Mouse (Mus musculus) forebrain, postnatal 0 days (tissue): ENCODE data around the gene Brip1. TPM values are rescaled to one million over a fixed set of nuclear protein-coding genes. Genes with fewer than 3 reads are reported as not detected.

Experiments
- ATAC-seq: fragments of 200-750 bp; cut with Nextera tagmentation; 2 replicates; pipeline ENCODE4 v1.8.0; 2017; ENCODE audit warnings: mild to moderate bottlenecking, moderate library complexity
- DNase-seq: peaks from one replicate; pipeline ENCODE4 v3.0.0-alpha.2; 2015
- H3K27ac ChIP-seq: fragments of 300-500 bp; sonication (generic); 2 replicates; pipeline ENCODE4 v1.5.1; 2014; ENCODE audit warnings: low read depth, mild to moderate bottlenecking, antibody characterized with exemption, low read length, moderate library complexity, mixed read lengths
- H3K27me3 ChIP-seq: fragments of 300-500 bp; sonication (generic); 2 replicates; pipeline ENCODE4 v1.6.1; 2014; ENCODE audit warnings: mild to moderate bottlenecking, low read length, mixed read lengths; ENCODE audit not compliant: insufficient read depth
- H3K36me3 ChIP-seq: fragments of 300-500 bp; sonication (generic); 2 replicates; pipeline ENCODE4 v1.6.1; 2014; ENCODE audit warnings: mild to moderate bottlenecking, moderate library complexity; ENCODE audit not compliant: insufficient read depth
- H3K4me1 ChIP-seq: fragments of 300-500 bp; sonication (generic); 2 replicates; pipeline ENCODE4 v1.6.1; 2014; ENCODE audit warnings: antibody characterized with exemption; ENCODE audit not compliant: insufficient read depth
- H3K4me2 ChIP-seq: fragments of 300-500 bp; sonication (generic); 2 replicates; pipeline ENCODE4 v1.6.1; 2014; ENCODE audit warnings: low read depth, mild to moderate bottlenecking, moderate library complexity
- H3K4me3 ChIP-seq: fragments of 300-500 bp; sonication (generic); 2 replicates; pipeline ENCODE4 v1.5.1; 2014; ENCODE audit warnings: low read depth, low read length, mixed read lengths
- H3K9ac ChIP-seq: fragments of 300-500 bp; sonication (generic); 2 replicates; pipeline ENCODE4 v1.6.1; 2014; ENCODE audit warnings: mild to moderate bottlenecking
- H3K9me3 ChIP-seq: fragments of 300-500 bp; sonication (generic); 2 replicates; pipeline ENCODE4 v1.6.1; 2016; ENCODE audit warnings: low read length
- CTCF ChIP-seq: sonication (generic); IDR thresholded peaks from 2 replicates; pipeline ENCODE4 v1.5.1; 2016; ENCODE audit warnings: antibody characterized with exemption, control low read depth, low read depth
- WGBS: fragments of 180-500 bp; shearing (Covaris S2); extraction: QIAGEN DNeasy Blood & Tissue Kit; methylation state at CpG from one replicate; pipeline ENCODE4 v1.1.7; 2014; 5-methylcytosine and 5-hydroxymethylcytosine counted together
- polyA plus RNA-seq: library from polyadenylated mRNA; unstranded; fragments of >200 nt; fragmentation: Nextera tagmentation; extraction: Ambion mirVana; gene quantifications from 2 replicates; pipeline ENCODE4 v1.2.1, GENCODE M21; 2015
- total RNA-seq: library from RNA; depleted of rRNA; stranded (reverse); fragments of >200 nt; gene quantifications from 2 replicates; pipeline ENCODE4 v1.2.3, GENCODE M21; 2014

Gene Brip1
- total and polyA plus RNA-seq, 2 experiments from 2014 or later, result 1.2 to 3.4 TPM

DNA sequence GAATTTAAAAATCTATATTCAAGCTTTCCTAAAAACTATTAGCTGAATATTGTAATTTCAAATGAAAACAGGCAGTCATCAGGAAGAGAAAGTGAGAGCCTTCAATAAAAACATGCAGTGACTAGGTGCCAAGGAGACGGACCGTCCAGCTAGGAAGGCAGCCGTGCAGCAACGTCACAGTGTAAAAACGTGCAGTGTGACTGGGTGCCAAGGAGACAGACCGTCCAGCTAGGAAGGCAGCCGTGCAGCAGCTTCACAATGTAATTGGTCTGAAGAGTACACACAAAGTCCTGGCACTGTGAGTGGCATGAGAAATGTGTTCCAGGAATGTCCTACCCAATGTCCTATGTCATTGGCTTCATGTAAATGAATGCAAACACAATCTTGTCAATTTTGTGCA is 124.0 kb downstream of the Brip1 start:
- Histone ChIP-seq H3K4me3 (no peak overlapping the region), H3K36me3 (no peaks in the 10 kb centered on the region)
- WGBS, result 72% methylated on average over 7 of the region's 7 CpGs

DNA sequence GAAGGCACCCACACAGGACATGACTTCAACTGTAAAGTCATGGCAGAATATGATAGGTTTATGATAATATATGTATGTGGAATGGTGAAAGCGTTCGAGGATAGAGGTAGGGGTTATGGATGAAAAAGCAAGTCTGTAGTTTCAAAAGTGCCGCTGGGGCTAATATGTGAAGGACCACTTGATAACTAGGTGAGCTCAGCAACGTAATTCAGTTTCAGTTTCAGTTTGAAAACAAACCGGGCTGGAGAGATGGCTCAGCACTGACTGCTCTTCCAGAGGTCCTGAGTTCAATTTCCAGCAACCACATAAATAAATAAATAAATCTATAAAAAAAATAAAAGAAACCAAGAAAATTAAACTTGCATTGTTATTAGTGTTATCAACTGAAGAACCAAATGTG is 124.6 kb downstream of the Brip1 start:
- H3K9ac ChIP-seq, result no peak overlapping the region
- 97% methylated on average over 5 of the region's 5 CpGs for WGBS
- ATAC-seq, result no peak

More for the DNA sequence above, 124.0 kb downstream of the Brip1 start:
- Histone ChIP-seq H3K4me1 (no peaks in the 10 kb centered on the region), H3K9ac (no peak overlapping the region), H3K27me3 (no peaks in the 10 kb centered on the region), H3K9me3 (no peaks in the 10 kb centered on the region), H3K4me2 (no peak overlapping the region), H3K27ac (no peak overlapping the region)
- TF ChIP-seq CTCF, result no peak
- ATAC-seq (no peak), DNase-seq (no peak)

DNA sequence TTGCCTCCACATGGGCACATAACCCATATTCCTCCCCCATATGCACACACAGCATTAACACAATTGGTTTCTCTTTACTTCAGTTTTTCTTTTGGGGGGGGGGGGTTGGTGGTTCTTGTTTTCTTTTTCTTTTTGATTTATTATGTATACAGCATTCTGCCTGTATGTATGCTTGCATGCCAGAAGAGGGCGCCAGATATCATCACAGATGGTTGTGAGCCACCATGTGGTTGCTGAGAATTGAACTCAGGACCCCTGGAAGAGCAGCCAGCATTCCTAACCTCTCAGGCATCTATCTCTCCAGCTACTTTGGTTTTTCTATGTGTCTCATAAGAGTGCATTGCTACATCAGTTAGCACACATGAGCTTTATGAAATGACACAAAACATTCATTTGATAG is 125.6 kb downstream of the Brip1 start:
- Histone ChIP-seq H3K27ac (no peak overlapping the region), H3K27me3 (no peaks in the 10 kb centered on the region), H3K9ac (no peak overlapping the region), H3K4me1 (no peaks in the 10 kb centered on the region), H3K36me3 (no peaks in the 10 kb centered on the region), H3K9me3 (no peaks in the 10 kb centered on the region), H3K4me2 (no peak overlapping the region), H3K4me3 (no peak overlapping the region)
- DNase-seq (no peak), ATAC-seq (no peak)
- TF ChIP-seq CTCF, result 0 out of 2 replicates have a peak, but pooled peaks have one; percentile 22
- WGBS, result 78% methylated on average over 1 of the region's 1 CpGs

More for the DNA sequence above, 124.6 kb downstream of the Brip1 start:
- Histone ChIP-seq H3K4me1 (no peaks in the 10 kb centered on the region), H3K27ac (no peak overlapping the region), H3K9me3 (no peaks in the 10 kb centered on the region), H3K4me3 (no peak overlapping the region), H3K4me2 (no peak overlapping the region), H3K27me3 (no peaks in the 10 kb centered on the region), H3K36me3 (no peaks in the 10 kb centered on the region)
- no peak for TF ChIP-seq CTCF
- no peak for DNase-seq

DNA sequence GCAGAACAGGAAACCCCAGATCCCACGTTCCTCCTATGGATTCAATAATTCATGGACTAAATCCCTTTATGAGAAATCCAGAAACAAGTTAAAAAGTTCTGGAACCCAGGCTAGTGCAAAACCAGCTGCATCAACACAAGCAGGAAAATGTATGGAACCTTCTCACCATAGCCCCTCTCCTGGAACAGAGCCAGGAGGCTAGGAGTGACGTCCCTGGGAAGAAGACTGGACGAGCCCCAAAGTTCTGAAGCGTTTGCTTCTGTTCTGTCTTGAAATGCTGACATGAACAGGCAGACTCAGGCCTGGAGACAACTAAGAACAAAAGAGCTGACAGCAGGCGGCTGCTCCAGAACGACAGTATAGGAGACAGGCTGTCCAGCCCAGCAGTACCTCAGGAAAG is 132.3 kb downstream of the Brip1 start:
- no peak overlapping the region for H3K9ac ChIP-seq
- no peaks in the 10 kb centered on the region for H3K27me3 ChIP-seq
- ATAC-seq (no peak), DNase-seq (no peak)
- H3K4me3 ChIP-seq, result no peak overlapping the region
- no peaks in the 10 kb centered on the region for H3K4me1 ChIP-seq
- TF ChIP-seq CTCF, result no peak
- H3K4me2 ChIP-seq, result no peak overlapping the region
- H3K36me3 ChIP-seq, result no peaks in the 10 kb centered on the region
- 44% methylated on average over 6 of the region's 6 CpGs for WGBS
- H3K9me3 ChIP-seq, result no peaks in the 10 kb centered on the region
- no peak overlapping the region for H3K27ac ChIP-seq

DNA sequence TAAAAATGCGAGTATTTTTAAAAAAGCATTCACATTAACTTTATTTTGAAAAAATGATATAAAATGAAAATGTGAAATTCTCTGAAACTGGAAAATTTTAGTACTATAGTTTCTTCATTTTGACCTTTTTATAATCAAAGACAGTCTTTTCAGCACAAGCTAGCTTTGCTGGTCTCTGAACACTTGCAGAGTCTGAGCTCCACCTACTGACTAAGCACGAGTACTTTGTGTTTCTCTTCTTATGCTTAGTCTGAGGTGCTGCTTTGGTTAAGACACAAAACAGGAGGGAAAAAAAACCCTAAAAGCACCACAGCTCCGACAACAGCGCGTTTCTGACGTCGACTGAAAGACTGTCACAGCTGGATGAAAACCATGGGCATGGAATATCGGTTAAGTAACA is 133.8 kb downstream of the Brip1 start:
- Histone ChIP-seq H3K4me2 (no peak overlapping the region), H3K27ac (no peak overlapping the region), H3K27me3 (no peaks in the 10 kb centered on the region), H3K4me1 (no peaks in the 10 kb centered on the region), H3K9me3 (no peaks in the 10 kb centered on the region), H3K4me3 (no peak overlapping the region), H3K9ac (no peak overlapping the region), H3K36me3 (no peaks in the 10 kb centered on the region)
- DNase-seq, result peak; percentile 63
- TF ChIP-seq CTCF, result peak; percentile 71
- 65% methylated on average over 8 of the region's 8 CpGs for WGBS
- ATAC-seq, result peak; percentile 43; the same call in 1 of the 2 replicates

DNA sequence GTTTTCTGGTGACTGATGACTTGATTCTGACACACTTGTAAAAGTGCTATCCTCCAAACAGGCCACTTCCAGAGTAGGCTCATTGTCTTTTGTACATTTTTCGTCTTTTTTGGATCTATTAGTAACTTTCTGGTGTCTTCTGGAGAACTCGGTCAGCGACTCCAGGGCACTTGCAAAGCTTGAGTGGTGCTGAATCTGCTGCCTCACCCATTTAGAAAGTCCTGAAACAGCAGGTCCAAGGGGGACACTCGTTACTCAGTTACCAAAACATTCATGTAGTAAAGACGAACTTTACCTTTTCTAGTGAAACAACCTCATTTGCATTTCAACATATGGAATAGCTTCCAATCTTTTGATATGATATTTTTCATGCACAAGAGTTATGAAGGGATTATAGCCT is 136.1 kb downstream of the Brip1 start:
- WGBS, result 83% methylated on average over 5 of the region's 5 CpGs
- DNase-seq, result no peak
- no peak overlapping the region for H3K4me3 ChIP-seq
- H3K36me3 ChIP-seq, result no peaks in the 10 kb centered on the region
- no peak overlapping the region for H3K9ac ChIP-seq
- no peaks in the 10 kb centered on the region for H3K9me3 ChIP-seq
- no peaks in the 10 kb centered on the region for H3K27me3 ChIP-seq
- no peaks in the 10 kb centered on the region for H3K4me1 ChIP-seq
- no peak for TF ChIP-seq CTCF
- ATAC-seq, result no peak
- no peak overlapping the region for H3K27ac ChIP-seq
- H3K4me2 ChIP-seq, result no peak overlapping the region

DNA sequence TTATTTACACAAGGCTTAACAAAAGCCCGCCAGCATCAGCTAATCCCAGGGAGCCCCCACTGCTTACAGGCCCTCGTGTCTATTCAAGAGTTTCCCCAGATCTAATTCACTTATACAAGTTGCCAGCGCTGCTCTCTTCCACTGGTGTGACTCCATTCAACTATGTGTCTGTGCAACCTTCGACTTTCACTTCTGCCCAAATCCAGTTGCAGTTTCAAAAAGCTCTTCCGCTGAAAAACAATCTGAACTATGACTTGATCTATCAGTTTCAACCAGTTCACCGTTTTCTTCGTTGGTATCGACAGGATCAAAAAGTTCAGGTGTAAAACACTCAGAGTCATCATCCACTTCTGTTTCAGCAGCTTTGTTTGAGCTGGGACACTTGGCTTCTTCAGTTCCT is 139.8 kb downstream of the Brip1 start:
- H3K36me3 ChIP-seq, result no peaks in the 10 kb centered on the region
- no peak for TF ChIP-seq CTCF
- no peak for DNase-seq
- H3K4me1 ChIP-seq, result no peaks in the 10 kb centered on the region
- no peaks in the 10 kb centered on the region for H3K9me3 ChIP-seq
- ATAC-seq, result no peak
- no peaks in the 10 kb centered on the region for H3K27me3 ChIP-seq
- 66% methylated on average over 8 of the region's 8 CpGs for WGBS
- no peak overlapping the region for H3K9ac ChIP-seq
- no peak overlapping the region for H3K4me3 ChIP-seq
- no peak overlapping the region for H3K27ac ChIP-seq
- H3K4me2 ChIP-seq, result no peak overlapping the region

DNA sequence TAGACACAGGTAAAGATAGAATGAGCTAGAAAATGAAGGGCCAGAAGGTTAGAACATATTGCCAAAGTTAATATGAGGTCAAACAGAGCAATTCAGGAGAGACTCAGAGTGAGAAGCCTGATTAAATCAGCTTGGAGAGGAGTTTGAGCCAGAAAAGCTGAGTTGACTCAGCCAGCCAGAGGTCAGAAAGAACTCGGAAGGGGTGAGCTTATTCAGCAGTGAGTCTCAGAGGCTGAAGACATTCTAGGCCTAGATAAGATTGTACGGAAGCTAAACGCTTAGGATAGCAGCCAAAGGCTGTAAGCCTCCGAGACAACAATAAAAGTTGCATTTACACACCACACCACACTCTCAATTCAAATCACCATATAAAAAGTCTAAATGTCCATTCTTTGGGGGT is 141.9 kb downstream of the Brip1 start:
- Histone ChIP-seq H3K4me2 (no peak overlapping the region), H3K27ac (no peak overlapping the region), H3K9ac (no peak overlapping the region), H3K4me1 (no peaks in the 10 kb centered on the region), H3K36me3 (no peaks in the 10 kb centered on the region), H3K4me3 (no peak overlapping the region), H3K9me3 (no peaks in the 10 kb centered on the region), H3K27me3 (no peaks in the 10 kb centered on the region)
- WGBS, result 84% methylated on average over 4 of the region's 4 CpGs
- no peak for DNase-seq
- no peak for TF ChIP-seq CTCF
- ATAC-seq, result no peak
